Mouse (Mus musculus): Measurements from ENCODE around the gene Fuz. TPM values are rescaled to one million over a fixed set of nuclear protein-coding genes. Genes with fewer than 3 reads are reported as not detected.
"Not testable (repeated sequence)": the region's sequence is repeated elsewhere in the genome, so short reads cannot be mapped to it uniquely, and the experiment has no call there.

Gene Fuz
- polyA plus RNA-seq, 1 experiment from 2014 or later, result 4.6 TPM

DNA sequence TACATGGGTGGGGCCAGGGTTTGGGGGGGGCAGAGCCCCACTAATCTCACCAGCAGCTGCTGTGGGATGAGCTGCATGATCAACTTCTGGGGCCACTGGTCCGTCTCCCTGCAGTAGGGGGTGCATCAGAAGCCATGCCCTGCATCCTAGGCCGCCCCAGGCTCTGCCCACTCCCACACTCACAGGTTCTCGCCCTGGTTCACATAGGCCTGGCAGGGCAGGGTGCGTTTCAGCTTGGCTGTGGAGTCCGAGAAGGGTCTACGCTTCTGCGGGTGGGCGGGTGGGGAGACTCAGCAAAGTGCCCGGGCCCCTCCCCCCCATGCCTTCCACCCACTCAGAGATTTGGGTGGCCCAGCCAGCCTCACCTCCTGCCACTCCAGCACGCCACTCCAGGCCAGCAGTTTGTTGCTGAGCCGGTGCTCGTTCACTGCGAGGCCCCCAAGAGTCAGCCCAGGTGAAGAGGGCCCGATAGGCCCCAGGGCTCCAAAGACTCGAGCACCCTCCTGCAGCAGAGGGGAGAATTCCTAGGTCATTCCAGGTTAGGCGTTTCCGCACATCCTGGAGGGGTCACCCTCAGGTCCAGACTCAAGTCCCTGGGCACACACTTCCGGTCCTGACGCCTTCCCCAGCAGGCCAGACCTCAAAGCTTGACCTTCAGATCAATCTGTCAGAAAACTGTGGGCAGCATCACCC is 28.7 kb upstream of the Fuz start:
- Histone ChIP-seq H3K36me3 (ENCODE audit: inconsistent target) (peaks cover 19% of the 10 kb centered on the region), H3K4me3 (ENCODE audit: inconsistent target) (no peak overlapping the region)
- WGBS (ENCODE audit: missing documents), result 85% methylated on average over 17 of the region's 19 CpGs

GRCm38 (mm10) chr7:44867802-44868201 is 28.1 kb upstream of the Fuz start:
- H3K27ac ChIP-seq, result no peak overlapping the region
- 86% methylated on average over 9 of the region's 9 CpGs for WGBS (ENCODE audit: missing documents)
- peaks cover 50% of the 10 kb centered on the region for H3K79me2 ChIP-seq (ENCODE audit: inconsistent target)
- no peak overlapping the region for H3K4me3 ChIP-seq (ENCODE audit: inconsistent target)
- H3K36me3 ChIP-seq (ENCODE audit: inconsistent target), result peaks cover 12% of the 10 kb centered on the region

More for the DNA sequence above, 28.7 kb upstream of the Fuz start:
- peaks cover 50% of the 10 kb centered on the region for H3K79me2 ChIP-seq (ENCODE audit: inconsistent target)
- H3K27ac ChIP-seq, result peak overlapping the region; percentile 49

DNA sequence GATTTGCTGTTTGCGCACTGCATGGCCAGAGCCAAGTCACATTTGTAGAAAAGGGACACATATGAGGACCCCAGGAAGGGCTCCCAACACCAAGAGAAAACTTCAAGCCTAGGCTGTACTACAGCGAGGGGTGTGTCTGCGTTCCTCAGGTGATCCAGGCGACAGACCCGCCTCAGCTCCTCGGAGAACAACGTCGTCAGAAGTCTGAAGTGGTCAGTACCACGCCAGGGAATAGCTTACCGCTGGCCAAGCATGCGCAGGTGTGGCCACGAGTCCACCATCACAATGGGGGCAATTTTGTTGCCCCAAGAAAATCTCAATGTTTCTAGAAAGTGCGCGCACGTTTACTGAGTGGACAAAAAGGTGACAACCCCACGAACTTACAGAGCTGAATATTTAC is 27.4 kb upstream of the Fuz start:
- Histone ChIP-seq H3K79me2 (ENCODE audit: inconsistent target) (peaks cover 50% of the 10 kb centered on the region), H3K36me3 (ENCODE audit: inconsistent target) (peaks cover 7% of the 10 kb centered on the region), H3K4me3 (ENCODE audit: inconsistent target) (peak overlapping the region; percentile 26), H3K27ac (no peak overlapping the region)
- 17% methylated on average over 16 of the region's 16 CpGs for WGBS (ENCODE audit: missing documents)

DNA sequence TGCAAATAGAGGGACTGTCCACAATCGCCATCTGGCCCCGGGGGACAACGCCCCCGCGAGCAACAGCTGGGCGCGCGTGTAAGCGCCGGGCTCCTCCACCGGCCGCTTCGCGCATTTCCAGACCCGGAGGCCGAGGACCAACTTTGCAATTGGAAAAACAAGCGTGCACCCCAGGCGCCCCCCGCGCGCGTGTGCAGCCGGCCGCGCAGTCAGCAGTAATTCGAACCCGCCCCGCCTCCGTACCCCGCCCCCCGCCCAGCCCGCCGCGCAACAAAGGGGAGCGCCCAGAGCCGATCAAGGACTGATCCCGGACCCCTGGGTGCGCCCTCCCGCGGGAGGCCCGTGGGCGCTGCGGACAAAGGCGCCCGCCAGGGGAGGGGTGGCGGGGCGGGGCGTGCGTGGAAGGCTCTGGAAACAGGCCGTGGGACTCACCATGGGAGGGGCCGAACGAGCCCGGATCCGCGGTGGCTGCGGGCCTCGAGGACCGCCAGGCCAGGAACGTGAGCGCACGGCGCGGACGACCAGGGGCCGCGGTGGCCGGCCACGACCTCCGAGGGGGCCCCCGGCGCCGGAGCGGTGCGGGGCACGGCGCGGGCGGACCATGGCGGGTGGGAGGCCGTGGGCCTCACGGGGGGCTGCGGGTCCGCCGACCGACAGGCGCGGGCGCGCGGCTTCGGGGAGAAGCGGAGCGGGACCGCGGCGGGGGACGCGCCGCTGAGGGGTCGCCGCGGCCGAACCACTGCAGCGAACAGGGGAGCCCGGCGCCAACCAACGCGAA is 26.8 kb upstream of the Fuz start:
- peak overlapping the region; percentile 26 for H3K4me3 ChIP-seq (ENCODE audit: inconsistent target)
- peaks cover 4% of the 10 kb centered on the region for H3K36me3 ChIP-seq (ENCODE audit: inconsistent target)
- peaks cover 47% of the 10 kb centered on the region for H3K79me2 ChIP-seq (ENCODE audit: inconsistent target)
- no peak overlapping the region for H3K27ac ChIP-seq
- WGBS (ENCODE audit: missing documents), result 1% methylated on average over 30 of the region's 108 CpGs

GRCm38 (mm10) chr7:44869697-44870528 is 26.0 kb upstream of the Fuz start, which contains the start of gene Ptov1:
Gene Ptov1 (minus strand): TSS chr7:44869788.
- Histone ChIP-seq H3K36me3 (ENCODE audit: inconsistent target) (no peaks in the 10 kb centered on the region), H3K4me3 (ENCODE audit: inconsistent target) (peak within 1 kb of the TSS; percentile 26), H3K79me2 (ENCODE audit: inconsistent target) (peaks cover 39% of the 10 kb centered on the region), H3K27ac (peak within 1 kb of the TSS; percentile 63)
- WGBS (ENCODE audit: missing documents), result 10% methylated on average over 26 of the region's 29 CpGs

- WGBS (ENCODE audit: missing documents), result 17% methylated on average over 1 of the region's 6 CpGs
- Histone ChIP-seq H3K79me2 (ENCODE audit: inconsistent target) (peaks cover 32% of the 10 kb centered on the region), H3K36me3 (ENCODE audit: inconsistent target) (no peaks in the 10 kb centered on the region), H3K27ac (no peak overlapping the region; the same call in 1 of the 2 replicates), H3K4me3 (ENCODE audit: inconsistent target) (peak overlapping the region; percentile 20; the same call in 1 of the 2 replicates)
These were observed 25.3 kb upstream of the Fuz start for GRCm38 (mm10) chr7:44870614-44871013.

DNA sequence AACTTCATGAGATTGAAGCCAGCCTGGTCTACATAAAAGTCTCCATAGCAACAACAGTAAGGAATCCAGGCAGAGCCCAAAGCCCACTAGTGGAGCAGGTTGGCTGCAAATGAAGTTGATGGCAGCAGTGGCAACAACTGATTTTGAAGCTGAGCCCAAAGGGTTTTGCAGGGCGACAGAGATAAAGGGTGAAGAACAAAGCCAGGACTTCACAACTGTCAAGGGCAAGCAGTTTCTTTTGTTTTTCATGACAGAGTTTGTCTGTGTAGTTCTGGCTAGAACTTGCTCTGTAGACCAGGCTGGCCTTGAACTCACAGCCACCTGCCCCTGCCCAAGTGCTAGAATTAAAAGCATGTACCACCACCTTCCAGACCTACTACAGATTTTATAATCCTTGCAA is 24.7 kb upstream of the Fuz start:
- H3K4me3 ChIP-seq (ENCODE audit: inconsistent target), result no peak overlapping the region
- WGBS (ENCODE audit: missing documents), result 100% methylated on average over 1 of the region's 1 CpGs
- no peak overlapping the region for H3K27ac ChIP-seq

DNA sequence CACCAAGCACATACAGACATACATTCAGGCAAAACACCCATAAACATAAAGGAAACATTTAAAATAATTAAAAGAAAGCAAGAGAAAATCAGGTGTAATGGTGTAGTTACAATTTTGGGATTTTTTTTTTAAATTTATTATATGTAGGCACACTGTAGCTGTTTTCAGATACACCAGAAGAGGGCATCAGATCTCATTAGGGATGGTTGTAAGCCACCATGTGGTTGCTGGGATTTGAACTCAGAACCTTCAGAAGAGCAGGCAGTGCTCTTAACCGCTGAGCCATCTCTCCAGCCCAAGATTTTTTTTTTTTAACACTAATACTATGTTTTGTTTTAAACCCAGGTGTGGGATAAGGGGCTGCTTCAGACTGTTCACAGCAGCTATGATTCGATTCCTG is 24.1 kb upstream of the Fuz start:
- WGBS (ENCODE audit: missing documents), result 97% methylated on average over 2 of the region's 2 CpGs
- not testable (repeated sequence) for H3K36me3 ChIP-seq (ENCODE audit: inconsistent target); H3K27ac ChIP-seq; H3K4me3 ChIP-seq (ENCODE audit: inconsistent target)
- H3K79me2 ChIP-seq (ENCODE audit: inconsistent target), result peaks cover 20% of the 10 kb centered on the region

More for the DNA sequence above, 24.7 kb upstream of the Fuz start:
- peaks cover 26% of the 10 kb centered on the region for H3K79me2 ChIP-seq (ENCODE audit: inconsistent target)
- H3K36me3 ChIP-seq (ENCODE audit: inconsistent target), result no peaks in the 10 kb centered on the region

- Histone ChIP-seq H3K79me2 (ENCODE audit: inconsistent target) (no peaks in the 10 kb centered on the region), H3K4me3 (ENCODE audit: inconsistent target) (no peak overlapping the region), H3K27ac (no peak overlapping the region), H3K36me3 (ENCODE audit: inconsistent target) (peaks cover 34% of the 10 kb centered on the region)
- WGBS (ENCODE audit: missing documents), result 90% methylated on average over 14 of the region's 14 CpGs
These were observed 18.0 kb upstream of the Fuz start for GRCm38 (mm10) chr7:44877833-44878232.

DNA sequence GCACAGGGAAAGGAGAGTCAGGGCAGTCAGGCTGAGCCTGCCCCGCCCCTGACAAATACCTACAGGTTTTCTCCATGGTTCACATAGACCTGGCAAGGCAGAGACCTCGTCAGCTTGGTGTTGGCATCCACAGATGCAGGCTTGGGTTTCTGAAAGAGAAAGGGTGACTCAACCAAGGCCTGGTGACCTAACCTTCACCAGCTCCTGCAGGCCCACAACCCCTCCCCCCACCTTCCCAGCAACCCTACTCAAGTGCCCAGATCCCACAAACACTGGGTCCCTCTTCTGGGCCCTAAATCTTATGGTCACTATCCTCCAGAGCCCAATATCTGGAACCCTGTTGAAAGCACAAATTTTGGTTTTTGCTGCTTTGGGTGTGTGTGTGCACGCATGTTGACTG is 12.8 kb upstream of the Fuz start:
- Histone ChIP-seq H3K27ac (no peak overlapping the region), H3K79me2 (ENCODE audit: inconsistent target) (no peaks in the 10 kb centered on the region; the same call in 1 of the 2 replicates), H3K36me3 (ENCODE audit: inconsistent target) (peaks cover 42% of the 10 kb centered on the region), H3K4me3 (ENCODE audit: inconsistent target) (no peak overlapping the region)
- 97% methylated on average over 3 of the region's 3 CpGs for WGBS (ENCODE audit: missing documents)

GRCm38 (mm10) chr7:44884637-44885036 is 11.2 kb upstream of the Fuz start:
- 98% methylated on average over 5 of the region's 5 CpGs for WGBS (ENCODE audit: missing documents)

DNA sequence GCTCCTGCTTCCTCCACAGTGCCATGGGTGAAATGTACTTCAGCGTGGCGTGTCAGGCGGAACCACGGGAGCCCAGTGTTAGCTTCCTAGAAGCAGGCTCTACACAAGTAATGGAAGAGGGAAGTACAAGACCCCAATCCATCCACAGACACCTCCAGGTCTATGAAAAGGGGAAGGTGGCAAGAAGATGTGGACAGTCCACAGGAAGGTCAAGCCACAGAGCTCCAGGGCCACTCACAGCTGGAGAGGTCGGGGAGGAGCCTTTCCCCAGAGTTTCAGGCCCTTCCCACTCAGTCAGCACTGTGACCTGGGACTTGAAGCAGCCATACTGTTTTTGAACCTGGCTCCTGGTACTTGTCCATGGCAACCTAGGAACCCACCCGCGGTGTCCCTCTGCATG is 8.9 kb upstream of the Fuz start:
- H3K36me3 ChIP-seq (ENCODE audit: inconsistent target), result peaks cover 22% of the 10 kb centered on the region; the same call in 1 of the 2 replicates
- WGBS (ENCODE audit: missing documents), result 66% methylated on average over 7 of the region's 7 CpGs
- peaks cover 37% of the 10 kb centered on the region for H3K79me2 ChIP-seq (ENCODE audit: inconsistent target)
- H3K4me3 ChIP-seq (ENCODE audit: inconsistent target), result no peak overlapping the region
- H3K27ac ChIP-seq, result no peak overlapping the region

More at GRCm38 (mm10) chr7:44884637-44885036, 11.2 kb upstream of the Fuz start:
- no peak overlapping the region for H3K4me3 ChIP-seq (ENCODE audit: inconsistent target)
- H3K36me3 ChIP-seq (ENCODE audit: inconsistent target), result peaks cover 35% of the 10 kb centered on the region
- peaks cover 14% of the 10 kb centered on the region; the same call in 1 of the 2 replicates for H3K79me2 ChIP-seq (ENCODE audit: inconsistent target)
- no peak overlapping the region for H3K27ac ChIP-seq

- H3K79me2 ChIP-seq (ENCODE audit: inconsistent target), result peaks cover 38% of the 10 kb centered on the region
- H3K36me3 ChIP-seq (ENCODE audit: inconsistent target), result peaks cover 9% of the 10 kb centered on the region; the same call in 1 of the 2 replicates
- no peak overlapping the region for H3K4me3 ChIP-seq (ENCODE audit: inconsistent target)
- 94% methylated on average over 12 of the region's 13 CpGs for WGBS (ENCODE audit: missing documents)
- no peak overlapping the region for H3K27ac ChIP-seq
These were observed 7.4 kb upstream of the Fuz start for GRCm38 (mm10) chr7:44888256-44889105.
